Mouse (Mus musculus) liver, embryonic 14.5 days (tissue): ENCODE data around the gene Traf1.

Experiments
- CTCF ChIP-seq: IDR thresholded peaks from 2 replicates; pipeline ENCODE4 v1.5.1; 2016; ENCODE audit warnings: antibody characterized with exemption, low read depth, control low read depth
- EP300 ChIP-seq: IDR thresholded peaks from 2 replicates; pipeline ENCODE4 v1.6.1; 2016; ENCODE audit warnings: antibody characterized with exemption, low read depth

DNA sequence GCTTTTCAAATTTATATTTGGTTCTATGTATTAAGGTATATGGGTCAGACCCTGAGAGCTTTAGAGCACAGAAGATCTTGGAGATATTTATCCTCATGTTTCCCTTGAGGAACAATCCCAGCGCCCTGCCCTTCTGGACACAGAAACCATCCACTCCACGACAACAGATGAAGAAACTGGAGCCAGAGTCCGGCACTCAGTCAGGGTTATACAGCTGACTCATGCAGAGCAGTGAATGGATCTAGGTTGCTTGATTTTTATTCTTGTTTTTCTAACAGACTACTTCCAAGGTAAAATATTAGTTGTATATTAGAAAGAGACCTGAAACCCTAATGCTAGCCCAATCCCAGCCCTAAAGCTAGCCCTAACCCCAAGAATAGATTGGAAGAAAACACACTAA is 30.4 kb upstream of the Traf1 start:
- TF ChIP-seq CTCF, result no peak
- TF ChIP-seq EP300, result no peak
